Mouse (Mus musculus) bone marrow, adult 2 months (tissue): ENCODE results near the gene Tnni3k.

ENCODE experiments used
- CTCF ChIP-seq: fragments of 200-500 bp; IDR thresholded peaks from 2 replicates; pipeline ENCODE4 v1.5.1; 2011; ENCODE audit warnings: low read length, control low read depth; ENCODE audit not compliant: control insufficient read depth, insufficient read depth
- POLR2A ChIP-seq: fragments of 200-500 bp; IDR thresholded peaks from 2 replicates; pipeline ENCODE4 v1.6.1; 2011; ENCODE audit warnings: low read depth, mild to moderate bottlenecking, control low read depth, low read length, borderline replicate concordance; ENCODE audit not compliant: control insufficient read depth

DNA sequence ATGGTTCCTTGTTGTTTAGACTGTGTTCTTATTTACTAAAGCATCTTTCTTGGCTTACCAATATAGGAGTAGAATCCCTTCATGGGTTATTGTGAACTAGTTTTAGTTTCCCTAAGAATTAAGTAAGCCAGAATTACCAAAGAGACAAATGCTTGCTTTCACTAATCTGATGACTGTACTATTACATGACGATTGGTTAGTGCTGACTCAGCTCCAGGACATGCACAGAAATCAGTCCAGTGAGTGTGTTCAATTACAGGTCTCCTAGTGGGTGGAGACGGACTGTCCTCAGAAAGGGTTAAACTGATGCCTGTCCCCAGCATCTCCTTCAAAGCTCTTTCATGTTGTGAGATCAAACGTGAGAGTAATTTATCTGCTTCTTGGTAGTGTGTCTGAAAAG lies 195.5 kb downstream of the Tnni3k start:
- TF ChIP-seq CTCF: no peak
- TF ChIP-seq POLR2A: no peak
